Mouse (Mus musculus) midbrain, postnatal 0 days (tissue): ENCODE data around the gene Gm6121. TPM values are rescaled to one million over a fixed set of nuclear protein-coding genes. Genes with fewer than 3 reads are reported as not detected.
"Not testable (repeated sequence)": the region's sequence is repeated elsewhere in the genome, so short reads cannot be mapped to it uniquely, and the experiment has no call there.

ENCODE experiments used
- ATAC-seq: fragments of 200-750 bp; cut with Nextera tagmentation; 2 replicates; pipeline ENCODE4 v1.8.0; 2017; ENCODE audit warnings: moderate number of reproducible peaks, mild to moderate bottlenecking, moderate TSS enrichment, moderate library complexity; ENCODE audit not compliant: low FRiP score
- DNase-seq: peaks from one replicate; pipeline ENCODE4 v3.0.0-alpha.2; 2015; ENCODE audit warnings: low spot score
- H3K27ac ChIP-seq: fragments of 300-500 bp; sonication (generic); 2 replicates; pipeline ENCODE4 v1.5.1; 2014; ENCODE audit warnings: low read depth, mild to moderate bottlenecking, low read length, mixed read lengths
- H3K27me3 ChIP-seq: fragments of 300-500 bp; sonication (generic); 2 replicates; pipeline ENCODE4 v1.6.1; 2014; ENCODE audit warnings: low read length, control low read depth, mixed read lengths; ENCODE audit not compliant: insufficient read depth
- H3K36me3 ChIP-seq: fragments of 300-500 bp; sonication (generic); 2 replicates; pipeline ENCODE4 v1.6.1; 2014; ENCODE audit warnings: low read length, control low read depth, mixed read lengths; ENCODE audit not compliant: insufficient read depth
- H3K4me1 ChIP-seq: fragments of 300-500 bp; sonication (generic); 2 replicates; pipeline ENCODE4 v1.6.1; 2014; ENCODE audit warnings: mild to moderate bottlenecking, control low read depth, antibody characterized with exemption, low read length, mixed read lengths; ENCODE audit not compliant: insufficient read depth
- H3K4me2 ChIP-seq: fragments of 300-500 bp; sonication (generic); 2 replicates; pipeline ENCODE4 v1.6.1; 2014; ENCODE audit warnings: low read depth, mild to moderate bottlenecking, low read length, mixed read lengths; ENCODE audit not compliant: poor library complexity, severe bottlenecking
- H3K4me3 ChIP-seq: fragments of 300-500 bp; sonication (generic); 2 replicates; pipeline ENCODE4 v1.5.1; 2014; ENCODE audit warnings: low read depth, mild to moderate bottlenecking, low read length, moderate library complexity
- H3K9ac ChIP-seq: fragments of 300-500 bp; sonication (generic); replicated peaks from 2 replicates; pipeline ENCODE4 v1.6.1; 2014; ENCODE audit warnings: mild to moderate bottlenecking, low read length, moderate library complexity, mixed read lengths; ENCODE audit not compliant: poor library complexity, severe bottlenecking
- H3K9me3 ChIP-seq: fragments of 300-500 bp; sonication (generic); 2 replicates; pipeline ENCODE4 v1.6.1; 2016; ENCODE audit warnings: low read length, control low read depth
- WGBS: fragments of 180-500 bp; shearing (Covaris S2); extraction: QIAGEN DNeasy Blood & Tissue Kit; methylation state at CpG from one replicate; pipeline ENCODE4 v1.1.7; 2014; 5-methylcytosine and 5-hydroxymethylcytosine counted together
- polyA plus RNA-seq: library from polyadenylated mRNA; unstranded; fragments of >200 nt; fragmentation: Nextera tagmentation; extraction: Ambion mirVana; gene quantifications from 2 replicates; pipeline ENCODE4 v1.2.1, GENCODE M21; 2015
- total RNA-seq: library from RNA; depleted of rRNA; stranded (reverse); fragments of >200 nt; gene quantifications from 2 replicates; pipeline ENCODE4 v1.2.3, GENCODE M21; 2014; rRNA removed

The Gm6121 gene
- total RNA-seq (not detected in 2 replicates), polyA plus RNA-seq (not detected in 2 replicates)

- not testable (repeated sequence) for H3K4me2 ChIP-seq, H3K36me3 ChIP-seq, H3K27me3 ChIP-seq, H3K9me3 ChIP-seq, H3K4me1 ChIP-seq, H3K27ac ChIP-seq, DNase-seq, H3K4me3 ChIP-seq, H3K9ac ChIP-seq, ATAC-seq
- no CpG with 5 or more reads among the region's 5 CpGs for WGBS
Observed at GRCm38 (mm10) chrX:26935597-26935996, at the start of gene Gm6121. Gene Gm6121 (minus strand): TSS chrX:26935697.

Other genes with a start within 250 kb of the Gm6121 start
- not detected in 2 replicates for gene Gm14525, start 233.1 kb downstream of the Gm6121 start, total RNA-seq
- gene Gm14525, start 233.1 kb downstream of the Gm6121 start, polyA plus RNA-seq = not detected in 2 replicates